Mouse (Mus musculus): ENCODE data around the gene Mcrip2. TPM values are rescaled to one million over a fixed set of nuclear protein-coding genes. Genes with fewer than 3 reads are reported as not detected.
A peak's percentile ranks its signal among the peaks of the same experiment; 100 is the strongest.

Gene Mcrip2
- total RNA-seq (2021), result 100 to 1,000 TPM; 193 to 209 TPM
- long read RNA-seq, experiment 1, transcript Mcrip2-201 (5 exons, 842 nt), result major isoform, 77 of 132 reads
- long read RNA-seq, experiment 1, transcript Mcrip2-206 (6 exons, 945 nt), result minor isoform, 14 of 132 reads
- long read RNA-seq, experiment 1, partial matches to known transcripts, result 29 of 132 reads
- long read RNA-seq, experiment 1, other reads (novel, unspliced or antisense), result 9 of 132 reads
- long read RNA-seq, experiment 2, transcript Mcrip2-201 (5 exons, 842 nt), result major isoform, 70 of 152 reads
- long read RNA-seq, experiment 2, transcript Mcrip2-206 (6 exons, 945 nt), result minor isoform, 10 of 152 reads
- long read RNA-seq, experiment 2, partial matches to known transcripts, result 47 of 152 reads
- long read RNA-seq, experiment 2, other reads (novel, unspliced or antisense), result 23 of 152 reads

DNA sequence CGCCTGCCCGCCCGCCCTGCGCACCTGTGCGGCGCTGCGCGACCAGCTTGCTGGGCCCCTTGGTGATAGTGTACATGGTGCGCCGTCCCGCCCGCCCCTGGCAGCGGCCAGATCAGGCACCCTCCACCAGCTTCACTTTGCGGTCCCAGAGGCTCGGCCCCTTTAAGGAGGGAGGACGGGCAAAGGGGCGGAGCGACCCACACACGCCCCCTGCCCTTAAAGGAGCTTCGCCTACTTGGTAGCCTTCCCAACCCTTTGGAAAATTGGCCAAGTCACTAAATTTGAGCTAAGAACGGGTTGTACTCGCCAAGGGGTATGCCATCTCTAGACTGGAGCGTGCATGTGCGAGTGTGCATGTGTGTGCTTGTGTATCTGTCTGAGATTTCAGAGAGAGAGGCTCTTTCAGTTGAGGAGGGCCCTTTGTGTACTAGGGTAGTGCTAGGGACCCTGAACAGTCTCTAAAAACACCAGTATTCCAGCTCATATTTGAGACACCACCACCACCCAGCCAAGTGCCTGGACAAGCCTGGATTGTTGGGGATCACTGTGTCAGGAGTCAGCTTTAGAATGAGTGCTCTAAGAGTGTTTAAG is at the start of gene Mcrip2:
Gene Mcrip2 (minus strand): TSS at position 164 of the 591 bp plus-strand sequence.
- peak; percentile 54 to 75 for DNase-seq (ENCODE audit: low spot score in 2 of 2)

DNA sequence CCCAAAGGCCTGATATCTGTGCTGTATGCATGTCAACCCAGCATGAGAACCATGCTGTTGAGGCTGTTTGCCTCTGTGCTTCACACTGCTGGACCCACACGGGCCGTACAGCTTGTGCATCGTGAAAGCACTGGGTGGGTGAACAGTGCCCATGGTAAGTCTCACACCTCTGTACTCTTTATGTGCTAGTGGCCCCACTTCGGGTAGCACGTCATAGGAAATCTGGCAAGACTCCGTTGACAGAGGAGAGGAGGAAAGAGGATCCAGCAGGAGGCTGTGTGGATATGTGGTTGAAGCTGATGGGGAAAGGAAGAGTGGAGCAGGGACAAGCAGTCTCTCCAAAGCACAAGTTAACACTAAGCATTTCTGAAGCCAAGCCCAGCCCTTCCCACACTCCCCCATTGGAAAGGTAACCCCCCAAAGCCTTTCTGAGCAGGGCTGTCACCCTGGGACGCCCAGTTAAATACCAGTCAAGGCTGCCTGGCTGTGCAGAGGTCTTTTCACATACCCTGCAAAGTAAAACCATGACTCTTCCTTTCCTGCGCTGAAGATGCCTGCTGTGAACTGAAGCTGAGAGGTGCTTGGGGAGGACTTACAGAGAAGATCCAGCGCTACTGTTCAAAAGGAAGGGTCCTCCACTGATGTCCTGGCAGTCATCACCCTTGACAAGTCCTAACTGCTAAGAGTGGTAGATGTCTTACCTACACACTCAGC is 49.6 kb upstream of the Mcrip2 start:
- no peak for DNase-seq (ENCODE audit: low spot score in 2 of 2)

DNA sequence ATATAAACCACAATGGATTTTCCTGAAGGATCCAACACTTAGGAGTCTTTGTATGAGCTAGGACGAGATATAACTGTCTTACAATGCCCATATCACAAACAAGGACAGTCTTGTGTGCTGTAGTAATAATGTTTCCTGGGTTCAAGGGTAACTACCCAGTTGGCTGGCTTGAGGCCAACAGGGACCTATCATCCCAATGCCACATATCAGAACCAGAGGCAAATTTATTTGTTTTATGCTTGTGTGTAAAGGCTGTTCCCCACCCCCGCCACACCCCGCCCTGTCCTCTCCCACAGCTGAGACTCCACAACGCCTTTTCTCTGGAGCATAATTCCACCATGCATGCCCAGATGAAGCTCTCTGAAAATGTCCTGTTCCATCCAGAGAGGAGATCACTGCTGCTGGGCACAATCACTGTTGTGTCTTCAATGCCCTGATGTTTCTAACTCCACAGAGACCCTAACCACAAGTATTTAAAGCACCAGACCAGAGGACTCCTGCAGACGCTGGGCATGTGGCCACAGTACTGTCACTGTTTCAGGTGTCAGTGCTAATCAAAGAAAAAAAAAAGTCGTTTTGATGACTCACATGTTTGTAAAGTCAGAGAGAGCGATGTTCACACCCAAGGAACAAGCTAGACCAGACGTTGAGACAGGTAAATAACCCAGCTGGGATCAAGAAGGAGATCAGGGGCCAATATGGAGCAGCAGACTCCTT is 48.5 kb upstream of the Mcrip2 start:
- DNase-seq (ENCODE audit: low spot score in 2 of 2), result no peak

DNA sequence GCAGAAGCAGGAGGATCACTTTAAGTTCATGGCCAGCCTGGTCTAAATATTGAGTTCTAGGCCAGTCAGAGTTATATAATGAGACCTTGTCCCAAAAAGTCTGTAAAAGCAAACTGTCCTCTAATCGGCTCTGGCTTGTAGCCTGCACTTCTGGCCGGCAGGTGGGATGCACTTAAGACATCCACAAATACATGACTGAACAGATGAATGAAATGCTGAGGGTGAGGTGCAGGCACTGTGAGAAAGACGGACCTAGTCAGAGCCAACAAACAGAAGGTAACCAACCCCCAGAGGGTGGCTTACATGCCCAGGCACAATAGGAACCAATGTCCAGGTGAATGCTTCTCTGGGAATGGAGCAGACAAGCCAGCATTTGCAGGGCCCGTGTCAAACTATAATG is 45.7 kb upstream of the Mcrip2 start:
- no peak for DNase-seq (ENCODE audit: low spot score in 2 of 2)

DNA sequence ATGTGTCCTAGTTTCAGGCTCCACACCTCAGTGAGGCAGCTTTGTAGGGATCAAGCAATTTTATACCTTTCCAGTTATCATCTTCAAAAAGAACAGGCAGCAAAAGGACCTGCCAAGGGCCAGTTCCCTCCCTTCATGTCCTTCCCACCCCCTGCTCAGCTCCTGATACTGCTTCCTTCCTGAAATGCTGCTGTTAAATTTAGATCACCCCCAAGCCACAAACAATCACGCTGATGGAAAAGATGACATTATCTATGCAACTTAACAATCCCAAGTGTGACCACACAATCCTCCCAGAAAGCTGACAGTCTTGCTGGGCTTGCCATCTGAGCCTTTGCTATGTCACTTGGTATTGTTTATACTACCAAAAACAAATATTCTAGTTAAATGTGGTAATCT is 45.3 kb upstream of the Mcrip2 start:
- DNase-seq (ENCODE audit: low spot score in 2 of 2), result no peak

DNA sequence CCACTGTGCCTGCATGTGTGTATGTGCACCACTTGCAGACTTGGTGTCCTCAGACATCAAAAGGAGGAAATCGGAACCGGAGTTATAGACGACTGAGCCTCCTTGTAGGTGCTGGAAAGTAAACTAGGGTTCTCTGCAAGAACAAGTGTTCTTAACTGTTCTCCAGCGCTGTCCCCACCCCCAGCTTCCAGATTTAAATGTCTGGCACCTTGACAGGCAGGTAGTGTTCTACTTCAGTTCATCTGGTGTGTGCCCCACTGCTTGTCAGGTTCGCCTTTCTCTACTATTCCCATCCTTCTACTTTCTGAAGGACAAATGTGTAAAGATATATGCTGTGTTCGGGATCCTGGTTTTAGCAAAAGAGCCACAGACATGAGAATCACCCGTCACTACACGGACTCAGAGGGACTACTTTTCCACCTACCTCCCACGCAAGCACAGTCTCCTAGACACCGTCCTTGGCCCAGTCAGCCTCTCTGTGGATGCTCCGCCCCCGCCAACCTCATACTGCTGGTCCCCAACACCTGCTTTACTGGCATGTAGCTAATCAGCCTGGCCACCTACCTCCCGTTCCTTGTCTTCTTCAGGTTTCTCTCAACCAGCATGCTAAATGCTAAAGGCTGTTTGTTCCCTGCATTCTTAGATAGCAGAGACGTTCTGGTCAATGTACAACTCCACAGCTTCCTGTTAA is 44.8 kb upstream of the Mcrip2 start:
- no peak for DNase-seq (ENCODE audit: low spot score in 2 of 2)

DNA sequence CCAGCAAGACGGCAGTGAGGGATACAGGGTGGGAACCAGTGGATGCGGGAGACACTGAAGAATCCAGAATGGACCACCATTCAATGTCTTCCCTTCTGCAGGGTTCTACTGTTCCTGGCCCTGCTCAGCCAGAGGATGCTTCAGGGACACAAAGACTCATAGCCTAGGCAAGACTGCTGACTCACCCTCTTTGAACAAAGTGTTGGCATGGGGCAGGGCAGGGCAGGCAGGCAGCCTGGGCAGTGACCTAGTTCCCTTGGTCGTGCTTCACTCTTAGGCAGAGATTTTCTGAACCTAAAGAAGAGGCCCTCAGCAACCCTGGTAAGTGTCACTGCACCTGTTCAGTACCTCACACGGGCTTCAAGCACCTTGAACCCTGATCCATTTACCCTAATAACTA is 43.3 kb upstream of the Mcrip2 start:
- DNase-seq (ENCODE audit: low spot score in 2 of 2), result no peak

DNA sequence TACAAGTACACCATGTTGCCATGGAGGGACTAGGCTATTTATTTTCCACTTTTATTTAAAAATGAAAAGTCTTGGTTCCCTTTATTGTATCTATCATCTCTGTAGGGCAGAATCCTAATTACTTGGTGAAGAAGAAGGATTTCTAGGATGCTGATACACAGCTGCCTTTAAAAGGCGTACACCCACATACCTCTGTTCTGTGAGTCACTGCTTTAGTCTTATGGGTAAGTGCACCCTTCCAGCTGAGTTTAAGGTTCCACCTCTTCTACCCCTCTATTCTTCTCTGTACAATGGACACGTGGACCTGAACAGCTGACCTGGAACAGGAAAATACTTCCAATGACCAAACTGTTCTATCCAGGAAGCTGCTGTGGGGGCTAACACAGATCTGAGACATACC is 39.1 kb upstream of the Mcrip2 start:
- no peak for DNase-seq (ENCODE audit: low spot score in 2 of 2)

DNA sequence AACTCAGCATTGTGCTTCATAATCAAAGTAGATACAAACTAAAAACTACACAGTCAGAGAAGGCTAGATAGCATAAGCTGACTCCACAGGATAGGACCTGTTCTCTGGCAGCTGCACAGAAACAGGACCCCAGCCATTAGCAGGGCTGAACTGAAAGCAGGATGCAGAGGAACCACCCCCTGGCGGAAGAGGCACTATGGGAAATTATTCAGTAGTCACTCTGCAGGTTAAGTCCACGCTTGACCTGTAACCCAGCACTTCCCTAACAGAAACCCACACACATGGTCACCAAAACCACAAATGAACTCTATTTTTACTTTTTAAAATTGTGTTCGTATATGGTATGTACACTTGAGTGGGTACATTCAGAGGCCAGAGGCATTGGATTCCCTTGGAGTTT is 34.5 kb upstream of the Mcrip2 start:
- no peak for DNase-seq (ENCODE audit: low spot score in 2 of 2)

DNA sequence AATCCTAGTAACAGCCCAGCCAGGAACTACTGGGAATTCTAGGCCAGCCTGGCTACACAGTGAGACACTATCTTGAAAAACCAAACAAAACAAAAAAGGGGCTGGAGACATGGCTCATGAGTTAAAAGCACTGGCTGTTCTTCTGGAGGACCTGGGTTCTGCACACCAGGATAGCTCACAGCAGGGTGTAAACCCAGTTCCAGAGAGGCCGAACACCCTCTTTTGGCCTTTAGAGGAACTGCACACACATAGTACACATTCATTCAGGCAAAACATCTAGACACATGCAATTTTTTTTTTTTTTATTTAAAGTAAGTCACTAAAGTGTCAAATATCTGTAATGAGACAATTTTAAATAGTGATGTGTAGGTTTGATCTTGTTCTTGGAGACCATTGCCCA is 31.6 kb upstream of the Mcrip2 start:
- no peak for DNase-seq (ENCODE audit: low spot score in 2 of 2)

DNA sequence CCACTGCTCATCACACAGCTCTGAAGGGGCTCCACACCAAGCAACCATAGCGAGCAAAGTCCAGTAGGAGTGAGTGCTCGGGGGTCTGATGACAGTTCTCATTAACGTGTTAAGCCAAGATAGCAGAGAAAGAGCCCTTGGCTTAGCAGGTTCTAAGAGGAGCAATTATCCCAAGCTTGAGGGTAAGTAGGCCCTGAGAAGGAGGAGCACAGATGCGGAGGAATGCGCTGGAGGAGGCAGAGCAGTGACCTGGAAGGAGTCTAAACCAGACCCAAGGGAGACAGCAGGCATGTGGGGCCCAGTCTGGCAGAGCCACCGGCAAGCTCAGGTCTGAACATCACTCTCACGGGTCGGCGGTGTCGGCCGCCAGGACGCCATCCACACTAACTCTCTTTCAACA is 27.3 kb upstream of the Mcrip2 start:
- no peak for DNase-seq (ENCODE audit: low spot score in 2 of 2)

DNA sequence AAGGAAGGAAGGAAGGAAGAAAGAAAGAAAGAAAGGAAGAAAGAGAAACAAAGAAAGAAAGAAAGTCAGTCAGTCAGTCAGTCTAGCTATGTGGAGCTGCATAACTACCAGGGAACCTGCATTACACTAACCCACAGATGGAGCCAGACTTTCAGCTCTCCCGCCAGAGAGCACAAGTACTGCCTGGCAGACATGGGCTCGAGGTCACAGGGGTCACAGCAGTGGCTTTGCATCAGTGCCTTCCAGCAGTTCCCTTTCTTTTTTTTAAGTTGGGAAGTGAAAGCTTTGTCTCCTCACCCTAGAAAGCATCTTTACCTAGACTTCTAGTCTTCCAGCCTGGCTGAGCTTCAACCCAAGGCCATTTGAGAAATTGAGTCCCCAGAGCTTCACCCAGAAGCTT is 26.9 kb upstream of the Mcrip2 start:
- no peak for DNase-seq (ENCODE audit: low spot score in 2 of 2)

DNA sequence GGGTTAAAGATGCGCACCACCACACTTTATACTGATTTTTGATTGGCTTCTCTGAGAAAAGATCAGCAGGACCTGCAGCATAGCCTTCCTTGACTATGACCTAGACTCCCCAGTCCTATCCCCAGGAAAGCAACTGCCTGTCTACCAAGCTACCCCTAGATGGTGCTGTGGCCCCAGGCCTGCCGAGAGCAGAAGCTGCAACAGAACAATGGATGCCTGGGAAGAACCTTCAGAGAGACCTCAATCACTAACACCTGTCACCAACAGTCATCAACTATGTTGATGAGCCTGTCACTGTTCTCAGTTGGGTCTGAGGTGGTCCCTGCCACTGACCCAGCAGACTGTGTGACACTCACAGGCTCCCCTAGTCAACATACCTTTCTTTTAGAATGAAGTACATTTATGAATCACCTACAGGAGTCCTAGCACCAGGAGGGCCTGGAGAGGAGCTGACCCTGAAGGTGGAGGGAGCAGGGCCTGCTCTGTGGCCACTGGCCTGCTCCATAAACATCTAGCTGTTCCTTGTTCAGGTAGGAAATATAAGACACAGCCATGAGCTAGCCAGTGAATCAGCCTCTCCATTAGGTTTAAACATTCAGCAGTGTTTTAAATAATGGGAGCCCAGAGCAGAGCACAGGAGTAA is 25.5 kb upstream of the Mcrip2 start:
- no peak for DNase-seq (ENCODE audit: low spot score in 2 of 2)

DNA sequence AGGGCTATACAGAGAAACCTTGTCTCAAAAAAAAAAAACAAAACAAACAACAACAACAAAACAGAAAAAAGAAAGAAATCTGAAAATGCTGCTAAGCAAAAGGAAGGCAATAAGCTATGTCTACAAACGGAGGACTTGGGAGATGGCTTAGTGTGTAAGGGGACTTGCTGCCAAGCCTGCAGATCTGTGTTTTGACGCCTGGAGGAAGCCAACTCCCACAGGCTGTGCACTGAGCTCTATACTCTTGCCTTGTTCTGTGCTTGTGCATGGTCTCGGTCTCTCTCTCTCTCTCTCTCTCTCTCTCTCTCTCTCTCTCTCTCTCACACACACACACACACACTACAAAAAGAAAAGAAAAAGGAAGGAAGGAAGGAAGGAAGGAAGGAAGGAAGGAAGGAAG is 20.3 kb upstream of the Mcrip2 start:
- DNase-seq (ENCODE audit: low spot score in 2 of 2), result no peak

DNA sequence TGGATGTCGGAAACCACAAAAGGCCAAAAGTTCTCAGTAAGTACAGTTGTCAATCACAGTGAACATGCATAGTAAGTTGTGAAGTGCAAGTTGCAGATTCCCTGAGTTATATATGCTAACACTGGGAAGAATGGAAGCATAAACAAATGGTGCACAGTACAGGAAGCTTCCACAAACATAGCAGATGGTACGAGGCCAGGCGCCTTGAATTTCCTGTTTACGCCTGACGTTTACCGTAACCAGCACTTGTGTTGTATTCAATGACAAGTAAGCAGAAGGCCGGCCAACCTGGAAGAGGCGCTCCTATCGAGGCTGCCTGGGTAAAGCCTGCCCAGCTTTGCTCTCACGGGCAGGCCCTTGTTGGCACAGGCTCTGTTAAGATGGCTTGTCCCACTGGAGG is 18.9 kb upstream of the Mcrip2 start:
- no peak for DNase-seq (ENCODE audit: low spot score in 2 of 2)

DNA sequence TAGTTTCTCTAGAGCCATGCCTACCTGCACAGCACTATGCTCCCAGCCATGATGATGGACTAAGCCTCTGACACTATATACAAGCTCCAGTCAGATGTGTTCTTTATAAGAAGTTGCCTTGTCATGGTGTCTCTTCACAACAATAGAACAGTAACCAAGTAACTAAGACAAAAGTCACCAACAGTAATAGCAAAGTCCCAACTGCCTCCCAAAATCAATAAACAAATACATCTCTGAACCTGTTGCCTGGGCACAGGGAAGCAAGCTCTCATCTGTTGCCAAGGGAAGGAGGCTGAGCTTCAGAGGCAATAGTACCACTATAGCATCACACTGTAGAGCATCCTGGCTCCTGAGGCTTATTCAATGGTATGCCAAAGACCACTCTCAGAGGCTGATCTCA is 18.2 kb upstream of the Mcrip2 start:
- DNase-seq (ENCODE audit: low spot score in 2 of 2), result no peak

DNA sequence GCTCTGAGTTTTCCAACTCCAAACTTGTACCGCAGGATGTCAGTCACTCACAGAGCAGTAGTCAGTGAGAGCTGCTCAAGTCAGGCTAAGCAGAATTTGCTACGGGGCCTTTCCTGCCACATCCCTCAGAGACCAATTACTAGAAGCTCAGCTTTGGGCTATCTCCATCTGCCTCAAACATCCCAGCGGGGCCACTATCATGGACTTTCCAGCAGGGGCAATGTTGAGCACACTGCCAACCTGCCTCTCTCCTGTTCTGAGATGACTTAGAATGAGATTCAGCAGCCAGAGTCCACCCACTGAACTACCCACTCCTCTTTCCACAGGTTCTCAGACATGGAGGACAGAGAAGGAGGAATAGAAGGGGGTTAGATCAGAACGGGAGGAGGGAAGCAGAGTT is 17.1 kb upstream of the Mcrip2 start:
- no peak for DNase-seq (ENCODE audit: low spot score in 2 of 2)

DNA sequence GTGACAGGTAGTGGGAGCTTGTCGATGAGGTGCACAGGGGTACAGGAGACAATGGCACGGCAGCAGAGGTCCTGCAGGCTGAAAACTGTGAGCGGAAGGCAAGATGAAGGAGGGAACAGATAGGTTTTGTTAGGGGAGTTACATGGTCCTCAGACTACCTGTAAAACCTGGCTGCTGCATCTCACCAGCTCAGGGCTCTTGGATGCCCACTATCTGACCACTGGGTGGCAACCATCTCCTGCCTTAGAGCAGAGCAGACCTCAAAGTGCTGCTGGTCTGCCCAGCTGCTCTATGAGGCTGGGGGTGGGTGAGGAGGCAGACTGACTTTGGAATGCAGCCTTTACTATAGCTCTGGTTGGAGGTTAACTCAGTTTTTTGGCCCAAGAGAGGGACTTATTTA is 15.3 kb upstream of the Mcrip2 start:
- DNase-seq (ENCODE audit: low spot score in 2 of 2), result no peak

DNA sequence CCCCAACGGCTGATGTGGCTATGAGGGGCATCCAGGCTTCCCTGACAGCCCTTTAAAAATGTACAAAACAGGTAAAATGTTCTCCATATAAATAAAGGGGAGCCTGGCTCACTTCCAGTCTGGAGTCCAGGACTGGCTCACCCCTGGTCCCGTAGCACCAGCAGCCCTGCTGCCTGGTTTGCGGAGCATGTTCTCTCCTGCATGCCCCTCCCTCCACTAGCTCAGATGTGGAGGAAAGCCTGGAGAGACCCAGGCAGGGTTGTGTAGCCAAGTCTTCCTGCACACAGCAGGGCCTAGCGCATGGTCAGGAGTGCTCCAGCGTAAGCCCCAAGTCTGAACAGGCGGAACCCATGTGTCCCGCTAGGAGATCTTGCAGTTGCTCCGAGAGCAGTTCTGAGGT is 14.7 kb upstream of the Mcrip2 start:
- no peak for DNase-seq (ENCODE audit: low spot score in 2 of 2)

DNA sequence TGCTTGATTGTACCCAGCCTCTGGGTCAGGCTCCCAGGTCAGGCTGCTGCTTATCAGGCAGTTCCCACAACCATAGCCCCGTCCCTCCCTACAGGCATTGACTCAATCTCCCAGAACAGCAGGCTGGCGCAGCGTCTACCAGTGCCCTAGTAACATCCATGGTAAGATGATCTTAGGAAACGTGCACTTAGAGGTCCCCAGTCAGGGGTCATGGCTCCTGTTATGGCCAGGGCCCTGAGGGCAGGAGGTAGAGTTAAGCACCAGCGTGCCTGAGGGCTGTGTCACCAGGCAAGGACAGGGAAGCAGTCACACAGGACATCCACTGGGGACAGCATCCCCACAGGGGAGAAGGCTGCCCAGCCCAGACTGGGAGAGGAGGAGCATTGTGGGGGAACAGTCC is 13.7 kb upstream of the Mcrip2 start:
- peak in 1 of 2 experiments; percentile 6 for DNase-seq (ENCODE audit: low spot score in 2 of 2)

DNA sequence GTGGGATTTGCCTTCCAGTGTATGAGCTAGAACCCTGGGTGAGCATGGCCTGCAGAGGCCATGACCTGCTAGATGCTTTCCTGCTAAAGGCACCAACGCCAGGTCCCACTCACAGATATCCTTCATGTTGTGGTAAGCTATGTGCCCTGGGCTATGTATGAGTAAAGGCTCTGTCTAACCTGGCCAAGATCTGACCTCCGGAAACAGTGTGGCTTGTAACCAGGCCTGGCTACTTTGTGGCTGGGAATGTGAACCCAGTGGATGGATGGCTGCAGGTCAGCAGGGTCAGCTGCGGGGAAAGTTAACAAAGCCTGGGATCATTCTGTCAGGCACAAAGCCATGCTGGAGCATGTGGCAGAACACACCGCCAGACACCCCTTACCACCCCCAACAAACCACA is 13.1 kb upstream of the Mcrip2 start:
- no peak for DNase-seq (ENCODE audit: low spot score in 2 of 2)
